Mouse (Mus musculus): Measurements from ENCODE around the gene Tgfbi.

DNA sequence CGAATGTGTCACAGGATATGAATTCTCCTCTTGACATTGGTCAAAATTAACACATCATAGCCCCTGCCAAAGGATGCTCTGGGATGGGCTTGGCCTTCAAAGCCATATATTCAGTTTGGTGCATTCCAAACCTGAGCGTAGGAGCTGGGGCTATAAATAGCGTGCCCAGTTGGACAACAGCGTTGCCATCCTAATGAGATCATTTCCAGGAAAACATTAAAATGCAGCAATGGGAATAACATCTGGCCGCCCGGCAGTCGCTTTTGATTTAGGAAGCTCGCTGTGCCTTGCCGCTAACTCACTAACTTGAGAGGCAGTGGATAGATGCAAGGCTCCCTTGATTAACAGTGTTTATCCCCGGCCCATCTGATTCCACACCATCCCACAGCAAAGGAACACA, 43.0 kb upstream of the Tgfbi start:
- TF ChIP-seq CTCF (IDR thresholded peaks at IDR 0.05; ENCODE audit: low read depth, low read length), result no peak
- TF ChIP-seq GATA2 (IDR thresholded peaks at IDR 0.05; ENCODE audit: borderline replicate concordance, low read depth, low read length), result no peak
- no peak for TF ChIP-seq POLR2AphosphoS5 (IDR thresholded peaks at IDR 0.05; ENCODE audit: insufficient replicate concordance, low read depth, low read length)
- TF ChIP-seq GATA1 (IDR thresholded peaks at IDR 0.05; ENCODE audit: borderline replicate concordance, low read length), result no peak
